Mouse (Mus musculus): ENCODE measurements around the gene Spop. TPM values are rescaled to one million over a fixed set of nuclear protein-coding genes. Genes with fewer than 3 reads are reported as not detected.
A peak's percentile ranks its signal among the peaks of the same experiment; 100 is the strongest.

Spop gene
- polyA plus RNA-seq, 1 experiment from 2014 or later = 155 TPM

GRCm38 (mm10) chr11:95411453-95412013, 2.3 kb upstream of the Spop start:
- Histone ChIP-seq H3K27ac (ENCODE audit: low read length) (no peak overlapping the region), H3K4me2 (replicated peaks; ENCODE audit: low read depth, low read length) (no peak overlapping the region), H3K27me3 (ENCODE audit: insufficient read depth, low read length) (no peaks in the 10 kb centered on the region), H3K9ac (replicated peaks; ENCODE audit: low read length) (no peak overlapping the region), H3K9me3 (ENCODE audit: low read length) (no peaks in the 10 kb centered on the region), H3K4me1 (ENCODE audit: insufficient read depth, low read length) (peaks cover 14% of the 10 kb centered on the region), H3K36me3 (ENCODE audit: insufficient read depth, low read length) (no peaks in the 10 kb centered on the region), H3K4me3 (ENCODE audit: low read length) (no peak overlapping the region)
- 59% methylated on average over 6 of the region's 6 CpGs for WGBS
- ATAC-seq (ENCODE audit: low FRiP score, low TSS enrichment) = no peak

GRCm38 (mm10) chr11:95412615-95413014, 1.3 kb upstream of the Spop start:
- Histone ChIP-seq H3K4me1 (ENCODE audit: insufficient read depth, low read length) (peaks cover 14% of the 10 kb centered on the region), H3K4me3 (ENCODE audit: low read length) (no peak overlapping the region), H3K9me3 (ENCODE audit: low read length) (no peaks in the 10 kb centered on the region), H3K4me2 (replicated peaks; ENCODE audit: low read depth, low read length) (no peak overlapping the region), H3K9ac (replicated peaks; ENCODE audit: low read length) (no peak overlapping the region), H3K27me3 (ENCODE audit: insufficient read depth, low read length) (no peaks in the 10 kb centered on the region), H3K27ac (ENCODE audit: low read length) (no peak overlapping the region), H3K36me3 (ENCODE audit: insufficient read depth, low read length) (no peaks in the 10 kb centered on the region)
- WGBS = 97% methylated on average over 3 of the region's 3 CpGs
- no peak for ATAC-seq (ENCODE audit: low FRiP score, low TSS enrichment)

- Histone ChIP-seq H3K4me1 (ENCODE audit: insufficient read depth, low read length) (peaks cover 14% of the 10 kb centered on the region), H3K4me2 (replicated peaks; ENCODE audit: low read depth, low read length) (peak overlapping the region; percentile 80), H3K27me3 (ENCODE audit: insufficient read depth, low read length) (no peaks in the 10 kb centered on the region), H3K36me3 (ENCODE audit: insufficient read depth, low read length) (no peaks in the 10 kb centered on the region), H3K9ac (replicated peaks; ENCODE audit: low read length) (peak overlapping the region; percentile 79), H3K4me3 (ENCODE audit: low read length) (peak overlapping the region; percentile 60), H3K9me3 (ENCODE audit: low read length) (no peaks in the 10 kb centered on the region), H3K27ac (ENCODE audit: low read length) (peak overlapping the region; percentile 83)
- peak; percentile 90 for ATAC-seq (ENCODE audit: low FRiP score, low TSS enrichment)
- WGBS = under 1% methylated on average over 28 of the region's 28 CpGs
Measured at GRCm38 (mm10) chr11:95414536-95415161, 769 bp downstream of the Spop start.

- H3K9ac ChIP-seq (replicated peaks; ENCODE audit: low read length) = 0 out of 2 replicates have a peak overlapping the region, but pooled peaks have one; percentile 27
- H3K36me3 ChIP-seq (ENCODE audit: insufficient read depth, low read length) = no peaks in the 10 kb centered on the region
- no peak for ATAC-seq (ENCODE audit: low FRiP score, low TSS enrichment)
- H3K27ac ChIP-seq (ENCODE audit: low read length) = no peak overlapping the region
- H3K9me3 ChIP-seq (ENCODE audit: low read length) = no peaks in the 10 kb centered on the region
- peaks cover 14% of the 10 kb centered on the region for H3K4me1 ChIP-seq (ENCODE audit: insufficient read depth, low read length)
- peak overlapping the region; percentile 4; the same call in 1 of the 2 replicates for H3K4me3 ChIP-seq (ENCODE audit: low read length)
- H3K27me3 ChIP-seq (ENCODE audit: insufficient read depth, low read length) = no peaks in the 10 kb centered on the region
- peak overlapping the region; percentile 80 for H3K4me2 ChIP-seq (replicated peaks; ENCODE audit: low read depth, low read length)
Measured at GRCm38 (mm10) chr11:95415931-95416330, 2.1 kb downstream of the Spop start.

GRCm38 (mm10) chr11:95417341-95417740, 3.5 kb downstream of the Spop start:
- Histone ChIP-seq H3K4me3 (ENCODE audit: low read length) (no peak overlapping the region), H3K27ac (ENCODE audit: low read length) (no peak overlapping the region), H3K4me1 (ENCODE audit: insufficient read depth, low read length) (peaks cover 14% of the 10 kb centered on the region), H3K27me3 (ENCODE audit: insufficient read depth, low read length) (no peaks in the 10 kb centered on the region), H3K4me2 (replicated peaks; ENCODE audit: low read depth, low read length) (no peak overlapping the region), H3K36me3 (ENCODE audit: insufficient read depth, low read length) (no peaks in the 10 kb centered on the region), H3K9me3 (ENCODE audit: low read length) (no peaks in the 10 kb centered on the region), H3K9ac (replicated peaks; ENCODE audit: low read length) (no peak overlapping the region)
- 91% methylated on average over 5 of the region's 5 CpGs for WGBS
- no peak for ATAC-seq (ENCODE audit: low FRiP score, low TSS enrichment)

GRCm38 (mm10) chr11:95420880-95421435, 7.1 kb downstream of the Spop start:
- 88% methylated on average over 2 of the region's 2 CpGs for WGBS
- ATAC-seq (ENCODE audit: low FRiP score, low TSS enrichment) = no peak
- Histone ChIP-seq H3K4me3 (ENCODE audit: low read length) (no peak overlapping the region), H3K36me3 (ENCODE audit: insufficient read depth, low read length) (no peaks in the 10 kb centered on the region), H3K4me2 (replicated peaks; ENCODE audit: low read depth, low read length) (no peak overlapping the region), H3K27me3 (ENCODE audit: insufficient read depth, low read length) (no peaks in the 10 kb centered on the region), H3K9me3 (ENCODE audit: low read length) (no peaks in the 10 kb centered on the region), H3K9ac (replicated peaks; ENCODE audit: low read length) (no peak overlapping the region), H3K4me1 (ENCODE audit: insufficient read depth, low read length) (peaks cover 4% of the 10 kb centered on the region), H3K27ac (ENCODE audit: low read length) (no peak overlapping the region)

- Histone ChIP-seq H3K27ac (ENCODE audit: low read length) (no peak overlapping the region), H3K4me2 (replicated peaks; ENCODE audit: low read depth, low read length) (no peak overlapping the region), H3K4me3 (ENCODE audit: low read length) (no peak overlapping the region), H3K36me3 (ENCODE audit: insufficient read depth, low read length) (no peaks in the 10 kb centered on the region), H3K27me3 (ENCODE audit: insufficient read depth, low read length) (no peaks in the 10 kb centered on the region), H3K4me1 (ENCODE audit: insufficient read depth, low read length) (no peaks in the 10 kb centered on the region), H3K9me3 (ENCODE audit: low read length) (no peaks in the 10 kb centered on the region), H3K9ac (replicated peaks; ENCODE audit: low read length) (no peak overlapping the region)
- WGBS = 79% methylated on average over 3 of the region's 3 CpGs
- no peak for ATAC-seq (ENCODE audit: low FRiP score, low TSS enrichment)
Measured at GRCm38 (mm10) chr11:95423505-95423904, 9.6 kb downstream of the Spop start.

- Histone ChIP-seq H3K9me3 (ENCODE audit: low read length) (no peaks in the 10 kb centered on the region), H3K27me3 (ENCODE audit: insufficient read depth, low read length) (no peaks in the 10 kb centered on the region)
- WGBS = 87% methylated on average over 2 of the region's 2 CpGs
Measured at GRCm38 (mm10) chr11:95431344-95431743, 17.5 kb downstream of the Spop start.

GRCm38 (mm10) chr11:95432194-95432593, 18.3 kb downstream of the Spop start:
- 95% methylated on average over 2 of the region's 2 CpGs for WGBS
- no peaks in the 10 kb centered on the region for H3K9me3 ChIP-seq (ENCODE audit: low read length)
- H3K4me2 ChIP-seq (replicated peaks; ENCODE audit: low read depth, low read length) = no peak overlapping the region
- no peak overlapping the region for H3K4me3 ChIP-seq (ENCODE audit: low read length)
- no peak overlapping the region for H3K9ac ChIP-seq (replicated peaks; ENCODE audit: low read length)
- ATAC-seq (ENCODE audit: low FRiP score, low TSS enrichment) = no peak
- H3K36me3 ChIP-seq (ENCODE audit: insufficient read depth, low read length) = no peaks in the 10 kb centered on the region
- no peaks in the 10 kb centered on the region for H3K27me3 ChIP-seq (ENCODE audit: insufficient read depth, low read length)
- no peak overlapping the region for H3K27ac ChIP-seq (ENCODE audit: low read length)
- H3K4me1 ChIP-seq (ENCODE audit: insufficient read depth, low read length) = no peaks in the 10 kb centered on the region

More at GRCm38 (mm10) chr11:95431344-95431743, 17.5 kb downstream of the Spop start:
- H3K27ac ChIP-seq (ENCODE audit: low read length) = no peak overlapping the region
- H3K9ac ChIP-seq (replicated peaks; ENCODE audit: low read length) = no peak overlapping the region
- H3K4me3 ChIP-seq (ENCODE audit: low read length) = no peak overlapping the region
- no peaks in the 10 kb centered on the region for H3K36me3 ChIP-seq (ENCODE audit: insufficient read depth, low read length)
- H3K4me2 ChIP-seq (replicated peaks; ENCODE audit: low read depth, low read length) = no peak overlapping the region
- no peaks in the 10 kb centered on the region for H3K4me1 ChIP-seq (ENCODE audit: insufficient read depth, low read length)
- ATAC-seq (ENCODE audit: low FRiP score, low TSS enrichment) = no peak

- no peak overlapping the region for H3K4me3 ChIP-seq (ENCODE audit: low read length)
- no peaks in the 10 kb centered on the region for H3K4me1 ChIP-seq (ENCODE audit: insufficient read depth, low read length)
- no peaks in the 10 kb centered on the region for H3K9me3 ChIP-seq (ENCODE audit: low read length)
- no peak for ATAC-seq (ENCODE audit: low FRiP score, low TSS enrichment)
- H3K9ac ChIP-seq (replicated peaks; ENCODE audit: low read length) = no peak overlapping the region
- no peaks in the 10 kb centered on the region for H3K36me3 ChIP-seq (ENCODE audit: insufficient read depth, low read length)
- no peak overlapping the region for H3K4me2 ChIP-seq (replicated peaks; ENCODE audit: low read depth, low read length)
- no peak overlapping the region for H3K27ac ChIP-seq (ENCODE audit: low read length)
- no peaks in the 10 kb centered on the region for H3K27me3 ChIP-seq (ENCODE audit: insufficient read depth, low read length)
- 27% methylated on average over 2 of the region's 2 CpGs for WGBS
Measured at GRCm38 (mm10) chr11:95445371-95445770, 31.5 kb downstream of the Spop start.

Measured in kidney, embryonic 16.5 days (tissue).